Mouse (Mus musculus): ENCODE measurements at regions not wholly inside any gene's neighbourhood (a gene's known extent, or its start where the extent isn't known, plus 50 kb on each side); places are given as distances from the start of the nearest gene placed in this dataset.
"Not testable (repeated sequence)": the region's sequence is repeated elsewhere in the genome, so short reads cannot be mapped to it uniquely, and the experiment has no call there.

- not testable (repeated sequence) for TF ChIP-seq CTCF (IDR thresholded peaks at IDR 0.05; ENCODE audit: insufficient read depth, low read length); POLR2A (IDR thresholded peaks at IDR 0.05; ENCODE audit: borderline replicate concordance, extremely low read depth, low read depth, low read length)
Measured at GRCm38 (mm10) chr14:53635206-53635605, 618.7 kb downstream of the Dad1 start.
